Mouse (Mus musculus) cerebellum, adult 2 months (tissue): ENCODE measurements around the gene Sytl1.

ENCODE experiments used
- CTCF ChIP-seq: fragments of 200-500 bp; IDR thresholded peaks from 2 replicates; pipeline ENCODE4 v1.5.1; 2011; ENCODE audit warnings: low read depth, mild to moderate bottlenecking, control low read depth, low read length, moderate library complexity, borderline replicate concordance; ENCODE audit not compliant: insufficient read depth
- POLR2A ChIP-seq: fragments of 200-500 bp; IDR thresholded peaks from 2 replicates; pipeline ENCODE4 v1.6.1; 2011; ENCODE audit warnings: low read length, control low read depth, borderline replicate concordance; ENCODE audit not compliant: insufficient read depth

DNA sequence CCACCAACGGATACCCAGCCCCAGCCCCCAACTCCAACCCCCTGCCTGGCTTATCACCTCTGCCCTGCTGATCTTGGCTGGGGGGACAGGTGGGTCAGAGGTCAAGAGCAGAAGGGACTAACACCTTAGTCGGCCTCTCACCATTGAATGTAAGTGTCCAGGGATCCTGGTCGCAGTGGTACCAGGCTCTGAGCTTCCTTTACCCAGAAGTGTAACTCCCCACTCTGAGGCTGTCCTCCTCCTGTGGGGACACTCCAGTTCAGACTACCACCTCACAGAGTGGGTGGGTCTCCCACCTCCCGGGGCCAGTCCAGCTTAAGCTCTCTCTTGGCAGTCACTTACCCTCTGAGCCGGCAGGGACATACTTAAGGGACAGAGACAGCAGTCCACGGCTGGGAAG, 7.5 kb downstream of the Sytl1 start:
- TF ChIP-seq CTCF, result no peak
- TF ChIP-seq POLR2A, result no peak
